Mouse (Mus musculus) left cerebral cortex, postnatal 25 days (tissue): ENCODE results near the gene Chd3. TPM values are rescaled to one million over a fixed set of nuclear protein-coding genes. Genes with fewer than 3 reads are reported as not detected.
A peak's percentile ranks its signal among the peaks of the same experiment; 100 is the strongest.
"Not testable (repeated sequence)": the region's sequence is repeated elsewhere in the genome, so short reads cannot be mapped to it uniquely, and the experiment has no call there.

ENCODE experiments used
- DNase-seq, 2 experiments: peaks; one replicate each; pipeline ENCODE4 v3.0.0; 2022; ENCODE audit warnings: low spot score in 2 of 2, mixed read lengths in 1 of 2
- intact Hi-C: fragments of 180-260 bp; cut with DNase I; formaldehyde crosslinking; loops from one replicate; pipeline ENCODE4 v1.15.1; 2025
- total RNA-seq, 2 experiments: library from RNA; stranded (reverse); gene quantifications; 2 replicates each; pipeline ENCODE4 v1.2.3; 2021

Chd3 gene
- total RNA-seq, 2 experiments from 2014 or later = 449 to 474 TPM

DNA sequence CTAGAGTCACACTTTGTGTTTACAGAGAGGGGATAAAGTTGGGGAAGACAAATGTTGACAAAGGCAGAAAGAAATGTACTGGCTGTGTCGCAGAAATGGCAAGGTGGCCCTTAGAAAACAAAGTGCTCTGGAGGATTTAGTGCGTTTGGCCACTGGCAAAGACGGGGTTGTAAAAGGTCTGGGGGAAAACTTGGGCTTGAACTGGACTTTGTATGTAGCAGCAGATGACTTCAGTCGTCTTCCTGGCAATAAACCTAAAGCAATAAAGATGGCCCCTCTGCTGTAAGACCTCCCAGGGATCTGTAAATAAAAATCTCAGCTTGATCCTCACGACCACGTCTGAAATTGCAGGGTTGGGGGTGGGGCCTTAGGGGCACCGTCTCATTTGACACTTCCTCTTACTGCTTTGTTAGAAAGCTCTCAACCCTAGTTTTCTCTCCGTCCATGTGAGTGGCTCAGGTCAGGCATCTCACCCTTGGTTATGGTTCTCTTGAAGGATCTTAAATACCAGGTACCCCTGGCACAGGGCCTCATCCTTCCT, 36.4 kb downstream of the Chd3 start:
- intact Hi-C loops = no loop called here
- no peak for DNase-seq

GRCm38 (mm10) chr11:69331929-69332405, 37.2 kb downstream of the Chd3 start:
- DNase-seq = peak; percentile 75 to 84
- intact Hi-C loops = no loop called here

- no peak for DNase-seq
- intact Hi-C loops = no loop called here
These were observed 38.1 kb downstream of the Chd3 start for GRCm38 (mm10) chr11:69331152-69331551.

DNA sequence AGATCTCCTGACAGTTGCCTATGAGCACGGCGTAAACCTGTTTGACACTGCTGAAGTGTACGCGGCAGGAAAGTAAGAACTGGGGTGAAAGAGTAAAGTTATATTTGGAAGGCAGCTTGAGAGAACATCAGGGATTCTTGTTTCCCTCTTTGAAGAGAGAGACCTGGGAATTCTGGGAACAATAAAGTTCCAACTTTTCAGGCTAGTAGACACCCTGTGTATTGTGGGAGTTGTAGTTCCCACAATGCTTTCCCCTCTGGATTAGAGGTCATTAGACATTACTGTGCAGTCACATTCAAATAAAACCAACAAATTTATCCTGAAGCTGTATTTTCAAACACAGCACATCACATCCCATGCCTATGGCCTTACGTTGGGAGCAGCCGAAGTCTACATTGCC, 40.7 kb downstream of the Chd3 start:
- no peak for DNase-seq
- intact Hi-C loops = no loop called here

DNA sequence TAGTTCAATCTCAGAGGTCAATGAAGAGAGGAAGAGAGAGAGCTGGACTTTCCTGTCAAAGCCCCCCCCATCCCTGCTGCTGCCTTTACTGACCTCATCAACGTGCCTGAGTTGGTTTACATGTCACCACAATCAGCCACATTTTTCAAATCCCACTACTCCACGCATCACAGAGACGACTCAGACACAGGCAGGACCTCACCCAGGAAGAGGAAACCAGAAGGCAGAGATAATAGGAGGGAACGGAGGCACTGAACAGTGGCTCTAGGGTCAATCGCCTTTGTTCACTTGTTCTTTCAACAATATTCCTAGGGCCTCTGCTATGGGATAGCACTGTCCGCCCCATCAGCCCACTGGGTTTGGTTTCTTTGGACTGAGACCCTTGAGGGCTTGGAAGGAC, 41.6 kb downstream of the Chd3 start:
- intact Hi-C loops = no loop called here
- DNase-seq = no peak

GRCm38 (mm10) chr11:69327157-69327442, 42.1 kb downstream of the Chd3 start:
- no peak for DNase-seq
- intact Hi-C loops = no loop called here

DNA sequence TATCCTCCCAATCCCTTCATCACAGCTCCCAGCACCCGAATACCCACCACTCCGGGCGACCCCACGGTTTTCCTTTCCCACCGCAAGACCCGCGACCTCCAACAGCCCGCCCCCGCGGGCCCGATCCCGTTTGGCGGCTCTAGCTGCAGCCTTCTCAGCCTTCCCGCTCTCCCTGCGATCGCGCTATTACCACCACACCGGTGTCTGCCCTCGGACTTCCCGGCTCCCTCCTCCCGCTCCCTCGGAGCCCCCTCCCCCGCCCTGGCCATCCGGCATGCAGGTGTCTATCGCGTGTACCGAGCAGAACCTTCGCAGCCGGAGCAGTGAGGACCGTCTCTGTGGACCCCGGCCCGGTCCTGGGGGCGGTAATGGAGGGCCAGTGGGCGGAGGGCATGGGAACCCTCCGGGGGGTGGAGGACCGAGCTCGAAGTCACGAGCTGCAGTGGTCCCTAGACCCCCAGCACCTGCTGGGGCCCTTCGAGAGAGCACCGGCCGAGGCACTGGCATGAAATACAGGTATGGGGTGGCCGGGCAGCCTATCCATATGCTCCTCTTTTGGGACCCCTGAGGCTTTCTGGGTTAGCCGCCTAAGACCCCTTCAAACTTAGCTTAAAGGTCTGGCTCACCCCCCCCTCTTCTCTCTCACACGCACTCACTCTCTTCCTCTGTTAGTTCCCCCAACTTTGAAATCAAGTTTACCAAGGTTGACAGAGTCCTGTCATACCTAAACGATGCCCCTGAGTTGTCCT, 42.6 kb downstream of the Chd3 start:
- intact Hi-C loops = no loop called here

GRCm38 (mm10) chr11:69325628-69326407, 43.4 kb downstream of the Chd3 start, which contains the start of gene Kcnab3:
TSS of gene Kcnab3 (plus strand) at chr11:69326258.
- peak; percentile 84 to 93 for DNase-seq
- intact Hi-C loops = loop anchor here (2.0 kb wide), 1 partner anchor 63 kb away; no protein-coding TSS in a partner anchor

More for the DNA sequence above, 42.6 kb downstream of the Chd3 start:
- DNase-seq = no peak

DNA sequence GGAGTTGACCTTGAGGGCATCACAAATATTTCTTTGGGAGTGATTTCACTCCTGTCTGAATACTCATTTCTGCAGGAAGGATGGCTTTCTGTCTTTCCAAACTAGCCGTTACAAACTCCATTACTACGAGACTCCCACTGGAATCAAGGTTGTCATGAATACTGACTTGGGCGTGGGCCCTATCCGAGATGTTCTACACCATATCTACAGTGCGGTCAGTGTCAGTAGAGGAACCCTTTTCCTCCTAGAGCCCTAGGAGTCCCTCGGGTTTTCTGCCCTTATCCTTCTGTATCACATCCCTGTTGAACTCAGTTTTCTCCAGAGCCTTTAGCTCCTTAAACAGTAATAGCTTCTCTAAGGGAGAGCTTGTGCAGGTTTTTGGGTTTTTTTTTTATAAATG, 44.5 kb downstream of the Chd3 start:
- intact Hi-C loops = loop anchor here (2.0 to 5.0 kb wide), 2 partner anchors 43 to 64 kb away; partner anchors contain the start of gene Chd3
- no peak for DNase-seq

DNA sequence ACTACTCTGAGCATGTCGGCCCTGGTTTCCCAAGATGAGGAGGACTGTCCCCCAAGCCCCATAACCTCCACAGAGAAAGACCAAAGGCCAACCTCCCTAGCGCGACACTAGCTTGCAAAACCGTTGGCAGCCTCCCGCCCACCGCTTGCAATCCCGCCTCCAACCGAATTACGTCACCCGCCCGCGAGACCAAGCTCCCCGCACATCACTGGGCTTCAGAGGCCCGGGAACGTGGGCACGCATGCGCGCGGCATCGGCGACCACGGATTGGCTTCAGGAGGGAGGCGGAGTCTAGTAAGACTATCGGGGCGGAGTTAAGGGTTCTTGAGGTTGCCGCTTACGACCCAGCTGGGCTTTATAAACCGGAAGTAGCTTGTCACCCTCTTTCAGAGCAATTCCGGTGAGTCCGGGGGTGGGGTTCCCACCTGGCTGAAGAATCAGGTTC, 45.5 kb downstream of the Chd3 start, which contains the start of the genes Cntrob and Trappc1:
Gene Cntrob (minus strand): TSS at position 109 of the 445 bp plus-strand sequence.
Gene Trappc1 (plus strand): TSS at position 314 of the 445 bp plus-strand sequence.
- intact Hi-C loops = loop anchor here (2.0 to 5.0 kb wide), 4 partner anchors 25 to 65 kb away; partner anchors contain the start of gene Chd3
- peak; percentile 97 to 99 for DNase-seq

GRCm38 (mm10) chr11:69322693-69323471, 46.3 kb downstream of the Chd3 start:
- intact Hi-C loops = loop anchor here (2.0 to 5.0 kb wide), 3 partner anchors 24 to 54 kb away; partner anchors contain the start of gene Chd3
- no peak for DNase-seq

- intact Hi-C loops = loop anchor here (2.0 to 5.0 kb wide), 3 partner anchors 23 to 53 kb away; partner anchors contain the start of gene Chd3
- peak; percentile 34 to 77 for DNase-seq
These were observed 47.2 kb downstream of the Chd3 start for GRCm38 (mm10) chr11:69322010-69322409.

DNA sequence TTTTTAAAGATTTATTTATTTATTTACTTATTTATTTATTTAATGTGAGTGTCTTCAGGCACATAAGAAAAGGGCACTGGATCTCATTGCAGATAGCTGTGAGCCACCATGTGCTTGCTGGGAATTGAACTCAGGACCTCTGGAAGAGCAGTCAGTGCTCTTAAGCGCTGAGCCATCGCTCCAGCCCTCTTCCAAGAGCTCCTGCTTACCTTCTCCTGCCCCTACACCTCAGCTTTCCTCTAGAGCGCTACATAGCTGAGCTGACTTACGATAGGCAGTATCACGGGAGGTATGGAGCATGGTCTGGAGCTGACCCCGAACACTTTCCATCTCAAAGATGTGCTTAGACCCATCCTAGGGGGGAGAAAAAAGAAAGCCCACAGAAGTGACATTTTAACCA, 47.6 kb downstream of the Chd3 start:
- DNase-seq = no peak
- intact Hi-C loops = loop anchor here (5.0 kb wide), 1 partner anchor 46 kb away; the partner anchor contains the start of gene Chd3

GRCm38 (mm10) chr11:69318000-69318399, 51.2 kb downstream of the Chd3 start:
- intact Hi-C loops, DNase-seq: not testable (repeated sequence)

GRCm38 (mm10) chr11:69316361-69316760, 52.8 kb downstream of the Chd3 start:
- intact Hi-C loops = no loop called here
- no peak for DNase-seq

DNA sequence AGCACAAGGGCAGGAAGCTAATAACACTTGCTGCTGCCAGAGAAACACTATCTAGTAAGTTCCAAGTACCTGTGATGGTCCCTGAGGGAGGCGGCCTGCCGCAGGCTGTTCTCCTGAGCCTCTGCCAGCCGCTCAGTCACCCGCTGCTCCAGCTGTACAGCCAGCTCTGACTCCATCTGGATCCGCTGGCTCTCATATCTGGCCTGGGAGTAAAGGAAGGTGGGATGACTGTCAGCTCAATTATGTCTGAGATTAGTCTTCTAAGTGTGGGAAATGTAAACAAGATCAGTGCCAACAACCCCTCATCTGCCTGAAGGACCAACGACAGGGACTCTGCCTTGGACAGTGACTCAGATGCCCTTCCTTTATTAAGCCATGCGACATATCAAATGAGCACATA, 57.9 kb downstream of the Chd3 start:
- intact Hi-C loops = no loop called here
- DNase-seq = no peak

GRCm38 (mm10) chr11:69306039-69306438, 63.2 kb downstream of the Chd3 start:
- intact Hi-C loops = no loop called here
- no peak for DNase-seq

- no peak for DNase-seq
- intact Hi-C loops = no loop called here
These were observed 63.9 kb downstream of the Chd3 start for GRCm38 (mm10) chr11:69305291-69305690.

DNA sequence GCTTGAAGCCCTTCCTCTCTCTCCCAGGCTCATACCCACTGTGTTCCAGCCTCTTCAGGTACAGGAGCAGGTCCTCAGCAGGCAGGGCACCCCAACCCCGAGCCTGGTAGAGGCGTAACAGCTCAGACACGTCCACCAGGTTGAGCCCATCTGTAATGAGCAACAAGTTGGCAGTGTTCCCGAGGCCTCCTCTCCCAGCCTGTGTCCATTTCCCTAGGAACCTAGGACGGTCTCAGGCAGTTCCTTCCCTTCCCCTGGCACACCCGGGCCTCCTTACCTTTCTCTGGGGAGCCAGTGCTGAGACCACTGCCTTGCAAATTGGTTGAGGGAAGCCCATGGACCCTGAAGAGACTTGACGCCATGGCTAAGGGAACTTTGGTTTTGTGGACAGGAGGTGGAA, 66.4 kb downstream of the Chd3 start:
- intact Hi-C loops = no loop called here
- DNase-seq = no peak
